Mouse (Mus musculus) C2C12 (cell line): ENCODE measurements around the gene Gna11. TPM values are rescaled to one million over a fixed set of nuclear protein-coding genes. Genes with fewer than 3 reads are reported as not detected.
A peak's percentile ranks its signal among the peaks of the same experiment; 100 is the strongest.

Experiments
- H3K27me3 ChIP-seq: one replicate; pipeline ENCODE4 v1.6.1; 2011; ENCODE audit not compliant: control insufficient read depth, insufficient read depth, insufficient read length
- H3K36me3 ChIP-seq: one replicate; pipeline ENCODE4 v1.6.1; 2011; ENCODE audit not compliant: control insufficient read depth, insufficient read depth
- H3K4me3 ChIP-seq: one replicate; pipeline ENCODE4 v1.5.1; 2011; ENCODE audit warnings: mild to moderate bottlenecking, control low read depth; ENCODE audit not compliant: poor library complexity, insufficient read depth, severe bottlenecking
- H3K79me2 ChIP-seq: one replicate; pipeline ENCODE4 v1.6.1; 2011; ENCODE audit not compliant: control insufficient read depth, insufficient read depth
- H3K79me3 ChIP-seq: one replicate; pipeline ENCODE4 v1.6.1; 2011; ENCODE audit warnings: low read depth, control low read depth
- H3ac ChIP-seq: one replicate; pipeline ENCODE3; 2011; ENCODE audit warnings: low read depth; ENCODE audit not compliant: control insufficient read depth, insufficient read length
- CEBPB ChIP-seq: IDR thresholded peaks from one replicate; pipeline ENCODE4 v1.6.1; 2011; ENCODE audit warnings: low read depth, mild to moderate bottlenecking, control low read depth, moderate library complexity
- CTCF ChIP-seq: IDR thresholded peaks from one replicate; pipeline ENCODE4 v1.5.1; 2011; ENCODE audit not compliant: control insufficient read depth, insufficient read depth, insufficient read length
- FOSL1 ChIP-seq: IDR thresholded peaks from one replicate; pipeline ENCODE4 v1.8.0; 2011; ENCODE audit warnings: mild to moderate bottlenecking, low read length; ENCODE audit not compliant: poor library complexity, insufficient read depth, severe bottlenecking
- MAX ChIP-seq: IDR thresholded peaks from one replicate; pipeline ENCODE4 v1.6.1; 2011; ENCODE audit warnings: mild to moderate bottlenecking, control low read depth
- MYOD1 ChIP-seq: IDR thresholded peaks from one replicate; pipeline ENCODE4 v1.6.1; 2011; ENCODE audit warnings: low read depth; ENCODE audit not compliant: control insufficient read depth, insufficient read length
- MYOG ChIP-seq: IDR thresholded peaks from one replicate; pipeline ENCODE4 v1.6.1; 2011; ENCODE audit not compliant: control insufficient read depth, insufficient read length; ENCODE audit errors: extremely low read depth
- USF1 ChIP-seq: IDR thresholded peaks from one replicate; pipeline ENCODE4 v1.6.1; 2011; ENCODE audit warnings: low read depth, mild to moderate bottlenecking, control low read depth, moderate library complexity
- polyA plus RNA-seq: library from polyadenylated mRNA; unstranded; fragments of >200 nt; fragmentation: generic; extraction: Trizol; gene quantifications from one replicate; pipeline ENCODE4 v1.2.1, GENCODE M21; 2012; ENCODE audit warnings: missing spikeins

Gene Gna11
- polyA plus RNA-seq, 1 experiment = 77.6 TPM

DNA sequence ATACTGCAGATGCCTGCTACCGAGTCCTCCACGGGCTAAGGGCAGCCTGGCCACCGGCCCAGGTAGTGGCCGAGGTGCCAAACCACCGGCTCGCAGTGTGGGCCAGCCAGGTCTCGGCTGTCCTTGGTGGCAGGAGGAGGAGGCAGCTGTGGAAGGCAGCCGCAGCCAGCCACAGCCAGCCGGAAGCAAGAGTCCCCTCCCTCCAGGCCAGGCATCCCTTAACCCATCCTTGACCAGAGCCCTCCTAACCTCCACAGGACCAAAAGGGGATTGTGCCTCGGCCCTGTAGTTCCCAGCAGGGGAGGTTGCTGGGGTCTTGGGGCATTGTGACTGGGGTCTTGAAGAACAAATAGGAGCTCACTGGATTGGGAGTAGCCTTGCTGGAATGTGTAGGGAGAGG lies 19.2 kb upstream of the Gna11 start:
- H3ac ChIP-seq = no peak overlapping the region
- H3K79me2 ChIP-seq = peaks cover 52% of the 10 kb centered on the region
- TF ChIP-seq FOSL1 (no peak), MYOD1 (no peak), CTCF (no peak), MYOG (no peak), CEBPB (no peak), MAX (no peak), USF1 (no peak)
- H3K4me3 ChIP-seq = no peak overlapping the region
- peaks cover 30% of the 10 kb centered on the region for H3K79me3 ChIP-seq
- no peaks in the 10 kb centered on the region for H3K27me3 ChIP-seq
- H3K36me3 ChIP-seq = peaks cover 49% of the 10 kb centered on the region

DNA sequence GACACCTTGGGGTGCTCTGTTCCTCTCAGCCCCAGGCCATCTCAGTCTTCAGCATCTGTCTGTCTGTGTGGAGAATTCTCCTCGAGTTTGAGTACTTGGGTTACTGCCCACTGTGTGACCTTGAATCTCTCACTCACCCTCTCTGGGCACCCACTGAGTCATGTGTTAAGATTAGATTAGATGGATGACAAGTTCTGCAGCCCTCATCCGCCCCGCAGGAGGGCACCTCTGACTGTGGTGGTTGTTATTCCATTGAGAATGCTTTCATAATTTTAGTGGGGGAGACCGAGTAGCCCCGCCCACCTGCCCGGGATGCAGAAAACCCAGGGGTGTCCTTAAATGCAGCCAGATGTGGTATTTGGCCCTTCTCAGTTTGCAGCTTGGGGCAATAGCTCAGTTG lies 18.5 kb upstream of the Gna11 start:
- H3K27me3 ChIP-seq = no peaks in the 10 kb centered on the region
- peaks cover 49% of the 10 kb centered on the region for H3K36me3 ChIP-seq
- H3K79me3 ChIP-seq = peaks cover 30% of the 10 kb centered on the region
- no peak overlapping the region for H3ac ChIP-seq
- H3K79me2 ChIP-seq = peaks cover 52% of the 10 kb centered on the region
- TF ChIP-seq MYOD1 = peak; percentile 7
- no peak for TF ChIP-seq MYOG
- H3K4me3 ChIP-seq = no peak overlapping the region

DNA sequence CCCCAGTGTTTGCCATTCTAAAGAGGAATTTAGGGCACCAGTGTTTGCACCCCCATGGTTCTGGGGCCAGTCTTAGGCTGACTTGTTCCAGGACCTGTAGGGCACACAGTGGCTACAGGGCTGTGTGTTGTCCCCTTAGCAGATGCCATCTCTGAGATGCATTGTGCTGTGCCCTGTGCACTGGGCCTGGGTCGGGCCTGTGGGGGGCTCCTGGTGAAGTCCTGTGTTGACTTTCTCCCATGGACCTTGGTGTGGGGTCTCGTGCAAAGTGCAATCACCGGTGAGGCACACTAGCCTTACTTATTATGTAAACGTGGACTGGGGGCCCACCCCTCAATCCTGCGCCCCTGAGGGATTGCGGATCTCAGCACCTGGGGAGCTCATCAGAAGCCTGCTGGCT lies 17.4 kb upstream of the Gna11 start:
- Histone ChIP-seq H3K36me3 (peaks cover 49% of the 10 kb centered on the region), H3K79me2 (peaks cover 52% of the 10 kb centered on the region), H3K27me3 (no peaks in the 10 kb centered on the region), H3K79me3 (peaks cover 30% of the 10 kb centered on the region), H3ac (no peak overlapping the region), H3K4me3 (no peak overlapping the region)
- no peak for TF ChIP-seq MYOD1
- no peak for TF ChIP-seq MAX
- TF ChIP-seq CEBPB = no peak
- no peak for TF ChIP-seq CTCF
- TF ChIP-seq FOSL1 = no peak
- no peak for TF ChIP-seq USF1
- TF ChIP-seq MYOG = no peak

DNA sequence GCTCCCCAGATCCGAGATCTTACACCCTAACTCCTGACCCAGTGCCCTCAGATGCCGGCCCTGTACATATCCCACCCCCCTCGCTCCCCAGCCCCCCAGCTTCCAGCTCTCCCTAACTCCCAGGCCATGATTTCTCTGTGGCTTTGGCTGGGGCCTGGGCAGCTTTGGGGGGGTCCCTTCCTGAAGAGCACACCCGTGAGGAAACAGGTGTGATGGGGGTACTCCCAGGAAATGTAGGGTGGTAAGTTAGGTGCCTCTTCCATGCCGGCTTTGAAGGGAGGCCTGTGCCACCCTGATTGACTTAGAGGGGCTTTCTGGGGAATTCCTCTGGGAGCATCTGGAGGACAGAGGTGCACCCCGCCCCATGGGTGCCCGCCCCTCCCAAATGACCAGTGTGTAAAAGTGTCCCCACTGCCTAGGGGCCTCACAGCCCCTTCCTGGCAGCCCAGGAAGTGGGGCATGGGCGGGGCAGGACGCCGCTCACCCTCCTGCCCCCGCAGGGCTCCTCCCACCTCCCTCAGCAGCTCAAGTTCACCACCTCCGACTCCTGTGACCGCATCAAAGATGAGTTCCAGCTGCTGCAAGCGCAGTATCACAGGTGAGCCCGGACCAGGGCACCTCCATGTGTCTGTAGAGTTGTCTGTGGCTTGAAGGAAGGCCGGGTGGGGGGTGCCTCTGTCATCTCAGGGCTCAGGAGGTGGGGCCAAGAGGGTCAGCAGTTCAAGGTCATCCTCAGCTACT lies 15.9 kb upstream of the Gna11 start:
- no peaks in the 10 kb centered on the region for H3K27me3 ChIP-seq
- H3K79me2 ChIP-seq = peaks cover 52% of the 10 kb centered on the region
- no peak for TF ChIP-seq MAX
- TF ChIP-seq USF1 = no peak
- TF ChIP-seq CEBPB = no peak
- no peak for TF ChIP-seq MYOD1
- TF ChIP-seq CTCF = no peak
- no peak for TF ChIP-seq MYOG
- TF ChIP-seq FOSL1 = no peak
- H3K4me3 ChIP-seq = peak overlapping the region; percentile 95
- peaks cover 37% of the 10 kb centered on the region for H3K36me3 ChIP-seq
- H3K79me3 ChIP-seq = peaks cover 30% of the 10 kb centered on the region
- peak overlapping the region; percentile 97 for H3ac ChIP-seq

DNA sequence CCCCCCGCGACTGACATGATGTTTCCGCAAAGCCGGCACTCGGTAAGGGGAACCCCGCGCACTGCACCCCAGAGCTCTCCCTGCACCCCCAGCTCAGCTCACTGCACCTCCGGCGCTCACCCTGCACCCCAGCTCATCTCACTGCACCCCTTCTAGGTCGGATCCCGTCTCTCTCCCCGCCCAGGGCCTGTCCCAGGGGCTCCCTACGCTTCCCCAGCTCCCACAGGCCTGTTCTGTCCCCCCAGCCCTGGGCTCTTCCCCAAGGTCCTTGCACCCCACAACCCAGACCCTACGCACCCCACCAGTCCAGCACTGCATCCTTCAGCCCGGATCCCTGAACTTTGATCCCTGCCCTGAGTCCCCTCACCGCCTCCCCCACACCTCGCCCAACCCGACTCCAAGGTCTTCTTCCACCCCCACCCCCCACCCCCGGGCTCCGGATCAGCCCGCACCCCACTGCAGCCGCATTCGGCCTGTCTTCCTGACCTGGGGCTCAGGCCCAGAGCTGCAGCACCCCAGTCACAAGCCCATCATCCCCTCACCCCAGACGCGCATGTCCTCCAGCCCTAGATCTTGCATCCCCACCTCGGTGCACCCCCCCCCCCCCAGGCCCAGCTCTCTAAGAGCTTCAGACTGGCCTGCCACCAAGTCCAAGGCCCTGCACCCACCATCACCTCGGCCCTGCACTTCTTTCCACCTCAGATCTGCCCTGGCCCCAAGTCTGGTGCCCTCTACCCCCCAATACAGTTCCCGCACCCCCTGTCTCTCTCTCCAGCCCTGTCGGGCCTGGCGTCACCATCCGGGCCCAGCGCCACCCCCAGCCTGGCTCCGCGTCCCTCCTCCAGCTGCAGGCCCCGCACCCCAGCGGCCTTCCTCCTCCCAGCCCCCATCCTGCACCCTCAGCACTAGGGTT lies 14.9 kb upstream of the Gna11 start:
- TF ChIP-seq CTCF (no peak), CEBPB (no peak)
- peak overlapping the region; percentile 95 for H3K4me3 ChIP-seq
- H3K79me3 ChIP-seq = peaks cover 30% of the 10 kb centered on the region
- no peaks in the 10 kb centered on the region for H3K27me3 ChIP-seq
- H3K79me2 ChIP-seq = peaks cover 52% of the 10 kb centered on the region
- H3ac ChIP-seq = peak overlapping the region; percentile 97
- peaks cover 28% of the 10 kb centered on the region for H3K36me3 ChIP-seq

DNA sequence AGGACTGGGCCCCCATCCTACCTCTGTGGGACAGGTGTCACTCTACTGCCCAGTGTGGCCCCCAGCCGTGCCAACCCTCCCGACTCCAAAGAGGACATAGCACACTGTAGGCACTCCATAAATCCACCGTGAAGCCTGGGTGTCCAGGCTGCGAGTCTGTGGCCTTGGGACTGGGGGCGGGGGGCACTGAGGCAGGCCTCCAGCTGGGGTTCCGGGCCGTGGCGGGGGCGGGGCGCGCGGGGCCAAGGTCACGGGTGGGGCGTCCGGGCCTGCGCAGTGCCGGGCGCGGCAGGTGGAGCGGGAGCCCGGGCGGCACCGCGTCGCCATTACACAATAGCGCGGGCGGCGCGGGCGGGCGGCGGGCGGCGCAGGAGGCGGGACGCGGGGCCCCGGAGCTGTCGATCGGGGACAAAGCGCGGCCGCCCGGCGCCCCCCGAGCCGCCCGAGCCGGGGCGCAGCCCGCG lies 14.2 kb upstream of the Gna11 start, which contains the start of gene Aes:
Gene Aes (plus strand): TSS at position 326 of the 464 bp plus-strand sequence.
- H3K79me3 ChIP-seq = peaks cover 30% of the 10 kb centered on the region
- peaks cover 21% of the 10 kb centered on the region for H3K36me3 ChIP-seq
- H3K4me3 ChIP-seq = peak within 1 kb of the TSS; percentile 95
- no peak for TF ChIP-seq MAX
- TF ChIP-seq CEBPB = peak; percentile 12
- peaks cover 49% of the 10 kb centered on the region for H3K79me2 ChIP-seq
- no peaks in the 10 kb centered on the region for H3K27me3 ChIP-seq
- H3ac ChIP-seq = peak within 1 kb of the TSS; percentile 97
